Mouse (Mus musculus) E14TG2a.4 (cell line): ENCODE measurements around the gene Ngrn.

Source experiments
- CTCF ChIP-seq: conservative IDR thresholded peaks from 2 replicates; pipeline ENCODE4 v1.5.1; 2014; ENCODE audit warnings: low read length
- NANOG ChIP-seq: IDR thresholded peaks from 2 replicates; pipeline ENCODE4 v1.6.1; 2014; ENCODE audit warnings: borderline replicate concordance, low read length, mixed read lengths
- POU5F1 ChIP-seq: IDR thresholded peaks from 2 replicates; pipeline ENCODE4 v1.6.1; 2014; ENCODE audit warnings: low read length, borderline replicate concordance

DNA sequence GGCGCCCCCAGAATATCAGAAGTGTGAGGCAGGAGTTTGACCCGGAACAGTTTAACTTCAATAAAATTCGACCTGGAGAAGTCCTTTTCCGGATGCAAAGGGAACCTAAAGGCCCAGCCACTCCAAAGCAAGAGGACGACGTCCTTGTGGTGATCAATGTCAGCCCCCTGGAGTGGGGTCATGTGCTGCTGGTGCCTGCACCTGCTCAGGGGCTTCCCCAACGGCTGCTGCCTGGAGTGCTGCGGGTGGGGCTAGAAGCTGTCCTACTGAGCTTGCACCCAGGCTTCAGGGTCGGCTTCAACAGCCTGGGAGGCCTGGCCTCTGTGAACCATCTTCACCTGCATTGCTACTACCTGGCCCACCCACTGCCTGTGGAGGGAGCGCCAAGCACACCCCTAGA lies 22.5 kb upstream of the Ngrn start:
- TF ChIP-seq CTCF (no peak), NANOG (no peak), POU5F1 (no peak)
